Mouse (Mus musculus): ENCODE data around the gene Zfp697. TPM values are rescaled to one million over a fixed set of nuclear protein-coding genes. Genes with fewer than 3 reads are reported as not detected.
"Not testable (repeated sequence)": the region's sequence is repeated elsewhere in the genome, so short reads cannot be mapped to it uniquely, and the experiment has no call there.

Zfp697 gene
- polyA plus RNA-seq, 1 experiment from 2014 or later: 28.9 TPM

GRCm38 (mm10) chr3:98442245-98442644, 60.0 kb downstream of the Zfp697 start:
- 44% methylated on average over 3 of the region's 3 CpGs for WGBS
- H3K27ac ChIP-seq (ENCODE audit: low read depth, low read length); H3K4me1 ChIP-seq (ENCODE audit: control insufficient read depth, insufficient read depth, low read length); H3K36me3 ChIP-seq (ENCODE audit: control insufficient read depth, insufficient read depth, low read length); ATAC-seq (ENCODE audit: low read depth); H3K9ac ChIP-seq (replicated peaks; ENCODE audit: low read depth, low read length); H3K4me3 ChIP-seq (ENCODE audit: low read depth, low read length); H3K27me3 ChIP-seq (ENCODE audit: control insufficient read depth, insufficient read depth, low read length); H3K4me2 ChIP-seq (ENCODE audit: low read depth, low read length); H3K9me3 ChIP-seq (ENCODE audit: control insufficient read depth, low read length): not testable (repeated sequence)

- ATAC-seq (ENCODE audit: low read depth): peak; percentile 60; the same call in 1 of the 2 replicates
- WGBS: 16% methylated on average over 3 of the region's 3 CpGs
Observed at GRCm38 (mm10) chr3:98443149-98443779, 61.0 kb downstream of the Zfp697 start.

GRCm38 (mm10) chr3:98443924-98444323, 61.7 kb downstream of the Zfp697 start:
- H3K9ac ChIP-seq (replicated peaks; ENCODE audit: low read depth, low read length); H3K9me3 ChIP-seq (ENCODE audit: control insufficient read depth, low read length); H3K4me3 ChIP-seq (ENCODE audit: low read depth, low read length); H3K4me2 ChIP-seq (ENCODE audit: low read depth, low read length); ATAC-seq (ENCODE audit: low read depth); H3K27me3 ChIP-seq (ENCODE audit: control insufficient read depth, insufficient read depth, low read length); H3K27ac ChIP-seq (ENCODE audit: low read depth, low read length); H3K36me3 ChIP-seq (ENCODE audit: control insufficient read depth, insufficient read depth, low read length); H3K4me1 ChIP-seq (ENCODE audit: control insufficient read depth, insufficient read depth, low read length): not testable (repeated sequence)
- WGBS: 50% methylated on average over 1 of the region's 1 CpGs

More at GRCm38 (mm10) chr3:98443149-98443779, 61.0 kb downstream of the Zfp697 start:
- not testable (repeated sequence) for H3K27me3 ChIP-seq (ENCODE audit: control insufficient read depth, insufficient read depth, low read length); H3K9me3 ChIP-seq (ENCODE audit: control insufficient read depth, low read length); H3K4me2 ChIP-seq (ENCODE audit: low read depth, low read length); H3K27ac ChIP-seq (ENCODE audit: low read depth, low read length); H3K4me1 ChIP-seq (ENCODE audit: control insufficient read depth, insufficient read depth, low read length); H3K9ac ChIP-seq (replicated peaks; ENCODE audit: low read depth, low read length); H3K36me3 ChIP-seq (ENCODE audit: control insufficient read depth, insufficient read depth, low read length); H3K4me3 ChIP-seq (ENCODE audit: low read depth, low read length)

- not testable (repeated sequence) for H3K4me1 ChIP-seq (ENCODE audit: control insufficient read depth, insufficient read depth, low read length); H3K4me3 ChIP-seq (ENCODE audit: low read depth, low read length); H3K27ac ChIP-seq (ENCODE audit: low read depth, low read length); H3K27me3 ChIP-seq (ENCODE audit: control insufficient read depth, insufficient read depth, low read length); H3K4me2 ChIP-seq (ENCODE audit: low read depth, low read length); ATAC-seq (ENCODE audit: low read depth); H3K36me3 ChIP-seq (ENCODE audit: control insufficient read depth, insufficient read depth, low read length); H3K9me3 ChIP-seq (ENCODE audit: control insufficient read depth, low read length); H3K9ac ChIP-seq (replicated peaks; ENCODE audit: low read depth, low read length)
- 79% methylated on average over 5 of the region's 5 CpGs for WGBS
Observed at GRCm38 (mm10) chr3:98453786-98454185, 71.5 kb downstream of the Zfp697 start.

GRCm38 (mm10) chr3:98457026-98457425, 74.8 kb downstream of the Zfp697 start, which contains the start of gene Gm4450:
Gene Gm4450, minus strand, starts transcription at chr3:98457126.
- not testable (repeated sequence) for H3K9ac ChIP-seq (replicated peaks; ENCODE audit: low read depth, low read length); H3K27me3 ChIP-seq (ENCODE audit: control insufficient read depth, insufficient read depth, low read length); ATAC-seq (ENCODE audit: low read depth); H3K4me2 ChIP-seq (ENCODE audit: low read depth, low read length); H3K36me3 ChIP-seq (ENCODE audit: control insufficient read depth, insufficient read depth, low read length); H3K4me3 ChIP-seq (ENCODE audit: low read depth, low read length); H3K27ac ChIP-seq (ENCODE audit: low read depth, low read length); H3K4me1 ChIP-seq (ENCODE audit: control insufficient read depth, insufficient read depth, low read length); H3K9me3 ChIP-seq (ENCODE audit: control insufficient read depth, low read length)
- no CpG with 5 or more reads among the region's 1 CpGs for WGBS

- no CpG with 5 or more reads among the region's 2 CpGs for WGBS
- H3K9ac ChIP-seq (replicated peaks; ENCODE audit: low read depth, low read length); H3K36me3 ChIP-seq (ENCODE audit: control insufficient read depth, insufficient read depth, low read length); H3K4me3 ChIP-seq (ENCODE audit: low read depth, low read length); H3K27me3 ChIP-seq (ENCODE audit: control insufficient read depth, insufficient read depth, low read length); H3K4me1 ChIP-seq (ENCODE audit: control insufficient read depth, insufficient read depth, low read length); ATAC-seq (ENCODE audit: low read depth); H3K9me3 ChIP-seq (ENCODE audit: control insufficient read depth, low read length); H3K4me2 ChIP-seq (ENCODE audit: low read depth, low read length); H3K27ac ChIP-seq (ENCODE audit: low read depth, low read length): not testable (repeated sequence)
Observed at GRCm38 (mm10) chr3:98469323-98469722, 87.1 kb downstream of the Zfp697 start.

- not testable (repeated sequence) for H3K36me3 ChIP-seq (ENCODE audit: control insufficient read depth, insufficient read depth, low read length); ATAC-seq (ENCODE audit: low read depth); H3K27ac ChIP-seq (ENCODE audit: low read depth, low read length); H3K9me3 ChIP-seq (ENCODE audit: control insufficient read depth, low read length); H3K9ac ChIP-seq (replicated peaks; ENCODE audit: low read depth, low read length); H3K27me3 ChIP-seq (ENCODE audit: control insufficient read depth, insufficient read depth, low read length); H3K4me2 ChIP-seq (ENCODE audit: low read depth, low read length); H3K4me3 ChIP-seq (ENCODE audit: low read depth, low read length); H3K4me1 ChIP-seq (ENCODE audit: control insufficient read depth, insufficient read depth, low read length)
- no CpG with 5 or more reads among the region's 1 CpGs for WGBS
Observed at GRCm38 (mm10) chr3:98471057-98471456, 88.8 kb downstream of the Zfp697 start.

- not testable (repeated sequence) for H3K4me3 ChIP-seq (ENCODE audit: low read depth, low read length); ATAC-seq (ENCODE audit: low read depth); H3K9ac ChIP-seq (replicated peaks; ENCODE audit: low read depth, low read length); H3K27ac ChIP-seq (ENCODE audit: low read depth, low read length); H3K27me3 ChIP-seq (ENCODE audit: control insufficient read depth, insufficient read depth, low read length); H3K4me1 ChIP-seq (ENCODE audit: control insufficient read depth, insufficient read depth, low read length); H3K4me2 ChIP-seq (ENCODE audit: low read depth, low read length); H3K9me3 ChIP-seq (ENCODE audit: control insufficient read depth, low read length); H3K36me3 ChIP-seq (ENCODE audit: control insufficient read depth, insufficient read depth, low read length)
Observed at GRCm38 (mm10) chr3:98471499-98471898, 89.2 kb downstream of the Zfp697 start.

GRCm38 (mm10) chr3:98494184-98494583, 111.9 kb downstream of the Zfp697 start:
- not testable (repeated sequence) for H3K9ac ChIP-seq (replicated peaks; ENCODE audit: low read depth, low read length); H3K27ac ChIP-seq (ENCODE audit: low read depth, low read length); H3K4me1 ChIP-seq (ENCODE audit: control insufficient read depth, insufficient read depth, low read length); ATAC-seq (ENCODE audit: low read depth); H3K4me3 ChIP-seq (ENCODE audit: low read depth, low read length); H3K4me2 ChIP-seq (ENCODE audit: low read depth, low read length); H3K9me3 ChIP-seq (ENCODE audit: control insufficient read depth, low read length); H3K27me3 ChIP-seq (ENCODE audit: control insufficient read depth, insufficient read depth, low read length); H3K36me3 ChIP-seq (ENCODE audit: control insufficient read depth, insufficient read depth, low read length)

Data from neural tube, embryonic 14.5 days (tissue).